Mouse (Mus musculus): ENCODE data around the gene 1700013G24Rik. TPM values are rescaled to one million over a fixed set of nuclear protein-coding genes. Genes with fewer than 3 reads are reported as not detected.

The 1700013G24Rik gene
- polyA plus RNA-seq, 1 experiment from 2014 or later: not detected

DNA sequence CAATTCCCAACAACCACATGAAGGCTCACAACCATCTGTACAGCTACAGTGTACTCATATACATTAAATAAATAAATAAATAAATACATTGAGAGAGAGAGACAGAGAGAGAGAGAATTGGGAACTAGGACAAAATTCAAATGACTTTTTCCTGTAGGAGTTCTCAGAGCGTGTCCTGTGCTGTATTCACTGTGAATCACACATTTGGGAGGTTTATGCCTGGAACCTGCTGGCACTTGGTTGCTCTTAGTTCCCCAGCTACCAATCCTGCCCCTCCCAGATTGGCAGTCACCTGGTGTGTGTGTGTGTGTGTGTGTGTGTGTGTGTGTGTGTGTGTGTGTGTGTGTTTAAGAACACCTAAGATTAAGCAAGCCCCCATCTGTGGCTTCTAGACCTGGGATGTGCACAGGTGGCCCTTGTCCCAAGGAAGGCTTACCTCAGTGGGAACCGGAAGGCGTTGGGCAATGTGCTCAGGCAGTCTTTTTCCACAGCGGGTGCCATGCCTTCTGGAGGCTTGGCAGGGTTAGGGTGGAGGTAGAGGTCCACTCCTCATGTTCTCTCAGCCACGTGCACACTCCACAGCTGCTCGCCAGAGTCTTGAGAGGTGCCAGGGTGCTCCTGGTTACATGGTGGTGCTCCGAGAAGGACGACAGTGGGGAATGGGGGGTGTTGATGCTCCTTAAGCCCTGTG lies 16.0 kb upstream of the 1700013G24Rik start:
- no peak overlapping the region for H3K4me3 ChIP-seq (ENCODE audit: low read depth, low read length)
- 89% methylated on average over 8 of the region's 8 CpGs for WGBS (ENCODE audit: insufficient replicate concordance)
- ATAC-seq (replicated peaks; ENCODE audit: insufficient number of reproducible peaks, low FRiP score, low TSS enrichment): no peak
- no peaks in the 10 kb centered on the region for H3K27me3 ChIP-seq (ENCODE audit: control insufficient read depth, insufficient read depth, low read length)
- H3K4me1 ChIP-seq (ENCODE audit: control insufficient read depth, insufficient read depth, low read length): no peaks in the 10 kb centered on the region
- H3K9me3 ChIP-seq (replicated peaks; ENCODE audit: control insufficient read depth, low read length): no peaks in the 10 kb centered on the region
- no peak overlapping the region for H3K9ac ChIP-seq (ENCODE audit: low read depth, low read length)
- no peaks in the 10 kb centered on the region for H3K36me3 ChIP-seq (ENCODE audit: control insufficient read depth, insufficient read depth, low read length)
- H3K27ac ChIP-seq (ENCODE audit: low read depth, low read length): no peak overlapping the region
- H3K4me2 ChIP-seq: no peak overlapping the region

- no peaks in the 10 kb centered on the region for H3K9me3 ChIP-seq (replicated peaks; ENCODE audit: control insufficient read depth, low read length)
- H3K27ac ChIP-seq (ENCODE audit: low read depth, low read length): no peak overlapping the region
- H3K36me3 ChIP-seq (ENCODE audit: control insufficient read depth, insufficient read depth, low read length): no peaks in the 10 kb centered on the region
- no peak for ATAC-seq (replicated peaks; ENCODE audit: insufficient number of reproducible peaks, low FRiP score, low TSS enrichment)
- H3K9ac ChIP-seq (ENCODE audit: low read depth, low read length): no peak overlapping the region
- no peaks in the 10 kb centered on the region for H3K27me3 ChIP-seq (ENCODE audit: control insufficient read depth, insufficient read depth, low read length)
- H3K4me1 ChIP-seq (ENCODE audit: control insufficient read depth, insufficient read depth, low read length): no peaks in the 10 kb centered on the region
- H3K4me3 ChIP-seq (ENCODE audit: low read depth, low read length): no peak overlapping the region
- WGBS (ENCODE audit: insufficient replicate concordance): 80% methylated on average over 8 of the region's 8 CpGs
- no peak overlapping the region for H3K4me2 ChIP-seq
These were observed 14.2 kb upstream of the 1700013G24Rik start for GRCm38 (mm10) chr4:137438842-137439241.

GRCm38 (mm10) chr4:137441332-137441731 lies 11.8 kb upstream of the 1700013G24Rik start:
- H3K9ac ChIP-seq (ENCODE audit: low read depth, low read length): no peak overlapping the region
- H3K27me3 ChIP-seq (ENCODE audit: control insufficient read depth, insufficient read depth, low read length): no peaks in the 10 kb centered on the region
- H3K36me3 ChIP-seq (ENCODE audit: control insufficient read depth, insufficient read depth, low read length): no peaks in the 10 kb centered on the region
- H3K4me2 ChIP-seq: no peak overlapping the region
- no peak overlapping the region for H3K4me3 ChIP-seq (ENCODE audit: low read depth, low read length)
- no peak overlapping the region for H3K27ac ChIP-seq (ENCODE audit: low read depth, low read length)
- no peaks in the 10 kb centered on the region for H3K4me1 ChIP-seq (ENCODE audit: control insufficient read depth, insufficient read depth, low read length)
- ATAC-seq (replicated peaks; ENCODE audit: insufficient number of reproducible peaks, low FRiP score, low TSS enrichment): no peak
- H3K9me3 ChIP-seq (replicated peaks; ENCODE audit: control insufficient read depth, low read length): no peaks in the 10 kb centered on the region
- WGBS (ENCODE audit: insufficient replicate concordance): 78% methylated on average over 4 of the region's 4 CpGs

- no peaks in the 10 kb centered on the region for H3K9me3 ChIP-seq (replicated peaks; ENCODE audit: control insufficient read depth, low read length)
- WGBS (ENCODE audit: insufficient replicate concordance): 28% methylated on average over 5 of the region's 5 CpGs
- no peak overlapping the region for H3K27ac ChIP-seq (ENCODE audit: low read depth, low read length)
- no peaks in the 10 kb centered on the region for H3K36me3 ChIP-seq (ENCODE audit: control insufficient read depth, insufficient read depth, low read length)
- H3K4me1 ChIP-seq (ENCODE audit: control insufficient read depth, insufficient read depth, low read length): peaks cover 10% of the 10 kb centered on the region
- peak overlapping the region; percentile 17; the same call in 1 of the 2 replicates for H3K4me2 ChIP-seq
- H3K9ac ChIP-seq (ENCODE audit: low read depth, low read length): no peak overlapping the region
- H3K27me3 ChIP-seq (ENCODE audit: control insufficient read depth, insufficient read depth, low read length): no peaks in the 10 kb centered on the region
- ATAC-seq (replicated peaks; ENCODE audit: insufficient number of reproducible peaks, low FRiP score, low TSS enrichment): no peak
- no peak overlapping the region for H3K4me3 ChIP-seq (ENCODE audit: low read depth, low read length)
These were observed 9.5 kb upstream of the 1700013G24Rik start for GRCm38 (mm10) chr4:137443625-137444024.

DNA sequence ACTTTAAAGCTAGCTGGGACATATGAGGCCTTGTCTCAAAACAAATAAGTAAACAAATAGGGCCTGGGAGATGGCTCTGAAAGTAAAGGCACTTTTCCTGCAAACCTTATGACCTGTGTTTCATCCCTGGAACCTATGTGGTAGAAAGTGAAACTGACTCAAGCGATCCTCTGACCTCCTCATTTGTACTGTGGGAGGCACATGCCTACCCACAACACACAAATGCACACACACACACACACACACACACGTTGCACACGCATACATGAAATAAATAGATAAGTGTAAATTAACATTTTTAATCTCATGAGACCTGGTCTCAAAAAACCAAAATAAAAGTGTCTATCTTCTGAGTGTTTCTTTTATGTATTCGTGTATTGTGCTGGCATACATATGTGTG lies 7.2 kb upstream of the 1700013G24Rik start:
- 81% methylated on average over 4 of the region's 4 CpGs for WGBS (ENCODE audit: insufficient replicate concordance)
- no peaks in the 10 kb centered on the region for H3K36me3 ChIP-seq (ENCODE audit: control insufficient read depth, insufficient read depth, low read length)

GRCm38 (mm10) chr4:137447363-137448196 lies 5.5 kb upstream of the 1700013G24Rik start:
- H3K27ac ChIP-seq (ENCODE audit: low read depth, low read length): no peak overlapping the region
- H3K27me3 ChIP-seq (ENCODE audit: control insufficient read depth, insufficient read depth, low read length): no peaks in the 10 kb centered on the region
- H3K36me3 ChIP-seq (ENCODE audit: control insufficient read depth, insufficient read depth, low read length): no peaks in the 10 kb centered on the region
- H3K4me2 ChIP-seq: no peak overlapping the region
- H3K9ac ChIP-seq (ENCODE audit: low read depth, low read length): no peak overlapping the region
- H3K4me1 ChIP-seq (ENCODE audit: control insufficient read depth, insufficient read depth, low read length): peaks cover 14% of the 10 kb centered on the region
- no peaks in the 10 kb centered on the region for H3K9me3 ChIP-seq (replicated peaks; ENCODE audit: control insufficient read depth, low read length)
- 46% methylated on average over 7 of the region's 7 CpGs for WGBS (ENCODE audit: insufficient replicate concordance)
- ATAC-seq (replicated peaks; ENCODE audit: insufficient number of reproducible peaks, low FRiP score, low TSS enrichment): no peak
- no peak overlapping the region for H3K4me3 ChIP-seq (ENCODE audit: low read depth, low read length)

More for the DNA sequence above, 7.2 kb upstream of the 1700013G24Rik start:
- H3K4me2 ChIP-seq: no peak overlapping the region
- H3K4me3 ChIP-seq (ENCODE audit: low read depth, low read length): no peak overlapping the region
- no peak for ATAC-seq (replicated peaks; ENCODE audit: insufficient number of reproducible peaks, low FRiP score, low TSS enrichment)
- H3K9ac ChIP-seq (ENCODE audit: low read depth, low read length): no peak overlapping the region
- H3K27me3 ChIP-seq (ENCODE audit: control insufficient read depth, insufficient read depth, low read length): no peaks in the 10 kb centered on the region
- no peak overlapping the region for H3K27ac ChIP-seq (ENCODE audit: low read depth, low read length)
- peaks cover 14% of the 10 kb centered on the region for H3K4me1 ChIP-seq (ENCODE audit: control insufficient read depth, insufficient read depth, low read length)
- no peaks in the 10 kb centered on the region for H3K9me3 ChIP-seq (replicated peaks; ENCODE audit: control insufficient read depth, low read length)

DNA sequence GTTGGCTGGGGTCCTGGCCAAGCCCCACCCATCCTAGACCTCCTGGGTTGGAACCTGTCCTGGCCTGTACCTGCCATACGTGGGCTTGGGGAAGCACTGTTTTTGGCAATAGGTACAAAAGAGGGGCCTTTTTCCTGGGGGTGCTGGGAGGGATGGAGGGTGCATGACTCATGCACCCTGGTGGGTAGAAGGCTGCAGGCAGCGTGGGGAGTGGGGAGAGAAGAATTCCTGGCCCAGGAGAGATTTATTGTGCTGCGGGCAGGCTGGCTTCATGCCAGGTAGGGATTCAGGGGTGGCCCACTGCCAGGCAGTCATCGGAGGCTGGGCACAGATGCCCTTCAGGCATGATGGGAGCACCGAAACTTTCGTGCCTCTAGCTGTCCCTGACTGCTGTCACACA lies 4.9 kb upstream of the 1700013G24Rik start:
- Histone ChIP-seq H3K27me3 (ENCODE audit: control insufficient read depth, insufficient read depth, low read length) (no peaks in the 10 kb centered on the region), H3K9me3 (replicated peaks; ENCODE audit: control insufficient read depth, low read length) (no peaks in the 10 kb centered on the region), H3K4me3 (ENCODE audit: low read depth, low read length) (no peak overlapping the region), H3K4me1 (ENCODE audit: control insufficient read depth, insufficient read depth, low read length) (peaks cover 14% of the 10 kb centered on the region), H3K36me3 (ENCODE audit: control insufficient read depth, insufficient read depth, low read length) (no peaks in the 10 kb centered on the region), H3K4me2 (no peak overlapping the region), H3K9ac (ENCODE audit: low read depth, low read length) (no peak overlapping the region), H3K27ac (ENCODE audit: low read depth, low read length) (no peak overlapping the region)
- WGBS (ENCODE audit: insufficient replicate concordance): 52% methylated on average over 6 of the region's 6 CpGs
- ATAC-seq (replicated peaks; ENCODE audit: insufficient number of reproducible peaks, low FRiP score, low TSS enrichment): no peak; the same call in 1 of the 2 replicates

GRCm38 (mm10) chr4:137448641-137449040 lies 4.4 kb upstream of the 1700013G24Rik start:
- H3K9ac ChIP-seq (ENCODE audit: low read depth, low read length): peak overlapping the region; percentile 34; the same call in 1 of the 2 replicates
- 28% methylated on average over 2 of the region's 2 CpGs for WGBS (ENCODE audit: insufficient replicate concordance)
- no peaks in the 10 kb centered on the region for H3K27me3 ChIP-seq (ENCODE audit: control insufficient read depth, insufficient read depth, low read length)
- no peaks in the 10 kb centered on the region for H3K9me3 ChIP-seq (replicated peaks; ENCODE audit: control insufficient read depth, low read length)
- H3K4me3 ChIP-seq (ENCODE audit: low read depth, low read length): no peak overlapping the region
- ATAC-seq (replicated peaks; ENCODE audit: insufficient number of reproducible peaks, low FRiP score, low TSS enrichment): no peak
- no peak overlapping the region for H3K27ac ChIP-seq (ENCODE audit: low read depth, low read length)
- no peaks in the 10 kb centered on the region for H3K36me3 ChIP-seq (ENCODE audit: control insufficient read depth, insufficient read depth, low read length)
- peaks cover 14% of the 10 kb centered on the region for H3K4me1 ChIP-seq (ENCODE audit: control insufficient read depth, insufficient read depth, low read length)
- H3K4me2 ChIP-seq: no peak overlapping the region

All from heart, embryonic 11.5 days (tissue).